Mouse (Mus musculus) yolk sac, embryonic 10.5 days (tissue): ENCODE results near the gene Grk3.

Experiments used
- DNase-seq: peaks from one replicate; pipeline ENCODE4 v3.0.0-alpha.2; 2017; ENCODE audit warnings: low spot score

The Grk3 gene

GRCm38 (mm10) chr5:112935436-112935835 is 80.2 kb downstream of the Grk3 start:
- no peak for DNase-seq

- DNase-seq = no peak
Observed at GRCm38 (mm10) chr5:112932878-112933567, 82.6 kb downstream of the Grk3 start.

- no peak for DNase-seq
Observed at GRCm38 (mm10) chr5:112931901-112932300, 83.7 kb downstream of the Grk3 start.

- DNase-seq = peak; percentile 16
Observed at GRCm38 (mm10) chr5:112928201-112928881, 87.2 kb downstream of the Grk3 start.

GRCm38 (mm10) chr5:112925422-112925821 is 90.2 kb downstream of the Grk3 start:
- DNase-seq = no peak

GRCm38 (mm10) chr5:112924806-112925205 is 90.8 kb downstream of the Grk3 start:
- DNase-seq = no peak

- DNase-seq = no peak
Observed at GRCm38 (mm10) chr5:112923841-112924240, 91.8 kb downstream of the Grk3 start.

GRCm38 (mm10) chr5:112921914-112922313 is 93.7 kb downstream of the Grk3 start:
- no peak for DNase-seq

- DNase-seq = no peak
Observed at GRCm38 (mm10) chr5:112910381-112910780, 105.2 kb downstream of the Grk3 start.

GRCm38 (mm10) chr5:112908169-112908614 is 107.4 kb downstream of the Grk3 start:
- no peak for DNase-seq

GRCm38 (mm10) chr5:112907504-112907903 is 108.1 kb downstream of the Grk3 start:
- DNase-seq = no peak

GRCm38 (mm10) chr5:112895674-112896654 is 119.6 kb downstream of the Grk3 start, which contains the start of gene Myo18b:
Myo18b (minus strand) TSS chr5:112896362.
- DNase-seq = no peak

GRCm38 (mm10) chr5:112893462-112894060 is 122.0 kb downstream of the Grk3 start:
- DNase-seq = no peak

GRCm38 (mm10) chr5:112892411-112892810 is 123.2 kb downstream of the Grk3 start:
- DNase-seq = no peak

- DNase-seq = no peak
Observed at GRCm38 (mm10) chr5:112888651-112889050, 126.9 kb downstream of the Grk3 start.

- no peak for DNase-seq
Observed at GRCm38 (mm10) chr5:112886687-112887491, 128.7 kb downstream of the Grk3 start.

GRCm38 (mm10) chr5:112877391-112878115 is 138.0 kb downstream of the Grk3 start:
- DNase-seq = no peak

- DNase-seq = no peak
Observed at GRCm38 (mm10) chr5:112876846-112877390, 138.7 kb downstream of the Grk3 start.

- no peak for DNase-seq
Observed at GRCm38 (mm10) chr5:112872999-112873398, 142.6 kb downstream of the Grk3 start.

- DNase-seq = no peak
Observed at GRCm38 (mm10) chr5:112870729-112871128, 144.9 kb downstream of the Grk3 start.
